Mouse (Mus musculus): ENCODE measurements around the gene Bhmt2. TPM values are rescaled to one million over a fixed set of nuclear protein-coding genes. Genes with fewer than 3 reads are reported as not detected.

Bhmt2 gene
- polyA plus RNA-seq (2015; fragmentation: Nextera tagmentation; extraction: Ambion mirVana): 162 and 166 TPM in 2 replicates

DNA sequence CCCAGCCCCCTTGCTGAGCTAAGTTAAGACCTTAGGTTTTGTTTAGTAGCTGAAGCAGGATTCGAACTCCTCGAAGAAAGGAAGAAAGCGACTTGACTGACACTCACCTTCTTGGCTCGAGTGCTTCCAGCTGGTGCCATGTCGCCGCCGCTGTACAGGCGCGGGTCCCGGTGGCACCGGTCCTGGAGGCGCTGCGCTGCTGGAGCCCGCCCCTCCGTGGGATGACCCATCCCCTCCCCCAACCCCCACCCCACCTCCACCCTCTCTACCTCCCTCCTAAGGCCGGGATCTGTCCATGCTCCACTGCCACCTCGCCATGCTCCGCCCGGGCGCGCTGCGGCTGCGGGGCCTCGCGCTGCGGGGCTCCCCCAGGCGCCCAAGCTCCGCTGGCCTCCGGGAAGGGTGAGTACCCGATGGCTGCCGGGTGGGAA is at the start of gene Bhmt2, which contains the start of gene Dmgdh:
Bhmt2 (minus strand) TSS at position 172 of the 431 bp plus-strand sequence.
Dmgdh (plus strand) TSS at position 303 of the 431 bp plus-strand sequence.
- Histone ChIP-seq H3K4me2 (ENCODE audit: low read depth, low read length) (peak within 1 kb of the TSS; percentile 47), H3K36me3 (replicated peaks; ENCODE audit: insufficient read depth, low read length) (no peaks in the 10 kb centered on the region), H3K27ac (ENCODE audit: low read depth) (peak within 1 kb of the TSS; percentile 56), H3K4me1 (ENCODE audit: insufficient read depth) (no peaks in the 10 kb centered on the region), H3K27me3 (ENCODE audit: insufficient read depth, low read length) (no peaks in the 10 kb centered on the region), H3K4me3 (ENCODE audit: low read depth, low read length) (peak within 1 kb of the TSS; percentile 51), H3K9me3 (ENCODE audit: low read length) (no peaks in the 10 kb centered on the region), H3K9ac (replicated peaks) (peak within 1 kb of the TSS; percentile 69)
- TF ChIP-seq CTCF (IDR thresholded peaks at IDR 0.05; ENCODE audit: low read depth): no peak
- peak; percentile 81 for ATAC-seq
- peak; percentile 71 for DNase-seq
- 8% methylated on average over 29 of the region's 31 CpGs for WGBS (ENCODE audit: insufficient replicate concordance)

GRCm38 (mm10) chr13:93723455-93723854 is 49.4 kb upstream of the Bhmt2 start:
- TF ChIP-seq CTCF (IDR thresholded peaks at IDR 0.05; ENCODE audit: low read depth) (no peak), EP300 (IDR thresholded peaks at IDR 0.05; ENCODE audit: low read depth) (no peak)
- no peak for ATAC-seq
- H3K4me2 ChIP-seq (ENCODE audit: low read depth, low read length): no peak overlapping the region

DNA sequence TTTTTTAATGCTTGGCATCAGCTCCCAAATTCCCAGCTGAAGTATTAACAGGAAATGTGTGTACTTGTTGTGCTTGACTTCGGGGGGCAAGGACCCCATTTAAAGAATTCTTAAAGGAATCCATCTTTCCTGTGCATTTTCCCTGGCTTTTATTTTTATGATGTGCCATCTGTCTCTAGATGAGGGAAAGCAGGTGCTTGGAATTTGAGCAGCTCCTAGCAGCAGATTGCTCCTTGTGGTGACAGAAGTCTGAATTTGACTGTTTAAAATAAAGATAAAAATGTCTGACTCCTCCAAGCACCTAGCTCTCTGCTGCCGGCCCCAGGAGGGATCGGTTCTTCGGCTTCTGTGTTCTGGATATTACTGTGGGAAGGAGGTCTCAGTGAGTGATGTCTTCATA is 47.8 kb upstream of the Bhmt2 start:
- 75% methylated on average over 4 of the region's 4 CpGs for WGBS (ENCODE audit: insufficient replicate concordance)

More at GRCm38 (mm10) chr13:93723455-93723854, 49.4 kb upstream of the Bhmt2 start:
- H3K9me3 ChIP-seq (ENCODE audit: low read length): no peaks in the 10 kb centered on the region
- no peak overlapping the region for H3K27ac ChIP-seq (ENCODE audit: low read depth)
- DNase-seq: no peak
- WGBS (ENCODE audit: insufficient replicate concordance): 71% methylated on average over 3 of the region's 3 CpGs
- no peaks in the 10 kb centered on the region for H3K36me3 ChIP-seq (replicated peaks; ENCODE audit: insufficient read depth, low read length)
- no peak overlapping the region for H3K4me3 ChIP-seq (ENCODE audit: low read depth, low read length)
- no peaks in the 10 kb centered on the region for H3K27me3 ChIP-seq (ENCODE audit: insufficient read depth, low read length)
- H3K9ac ChIP-seq (replicated peaks): no peak overlapping the region
- H3K4me1 ChIP-seq (ENCODE audit: insufficient read depth): no peaks in the 10 kb centered on the region

DNA sequence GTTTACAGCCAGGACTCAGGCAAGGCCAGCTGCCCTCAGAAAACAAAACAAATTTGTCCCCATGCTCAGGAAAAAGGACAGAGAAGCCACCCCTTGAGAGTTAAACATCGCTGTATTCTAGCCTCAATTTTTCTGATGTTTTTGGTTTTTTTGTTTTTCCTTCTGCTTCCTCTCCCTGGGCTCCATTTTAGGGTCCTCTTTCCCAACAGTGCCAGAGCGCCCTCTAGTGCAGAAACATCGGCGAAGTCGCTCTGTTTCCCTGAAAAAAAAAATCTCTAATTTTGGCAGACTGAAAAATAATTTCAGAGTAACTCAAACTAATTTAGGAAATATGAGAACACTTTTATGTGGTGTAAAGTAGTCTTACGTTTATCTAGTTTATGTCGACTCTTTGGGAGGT is 44.8 kb upstream of the Bhmt2 start:
- H3K4me2 ChIP-seq (ENCODE audit: low read depth, low read length): no peak overlapping the region
- 3% methylated on average over 7 of the region's 7 CpGs for WGBS (ENCODE audit: insufficient replicate concordance)
- no peaks in the 10 kb centered on the region for H3K36me3 ChIP-seq (replicated peaks; ENCODE audit: insufficient read depth, low read length)
- no peak overlapping the region for H3K9ac ChIP-seq (replicated peaks)
- ATAC-seq (no peak), DNase-seq (peak; percentile 75)
- no peaks in the 10 kb centered on the region for H3K9me3 ChIP-seq (ENCODE audit: low read length)
- H3K27me3 ChIP-seq (ENCODE audit: insufficient read depth, low read length): no peaks in the 10 kb centered on the region
- no peak for TF ChIP-seq EP300 (IDR thresholded peaks at IDR 0.05; ENCODE audit: low read depth)
- peak; percentile 79 for TF ChIP-seq CTCF (IDR thresholded peaks at IDR 0.05; ENCODE audit: low read depth)
- no peak overlapping the region for H3K4me3 ChIP-seq (ENCODE audit: low read depth, low read length)
- no peaks in the 10 kb centered on the region for H3K4me1 ChIP-seq (ENCODE audit: insufficient read depth)
- no peak overlapping the region for H3K27ac ChIP-seq (ENCODE audit: low read depth)

More for the DNA sequence above, 47.8 kb upstream of the Bhmt2 start:
- H3K4me1 ChIP-seq (ENCODE audit: insufficient read depth): no peaks in the 10 kb centered on the region
- no peaks in the 10 kb centered on the region for H3K36me3 ChIP-seq (replicated peaks; ENCODE audit: insufficient read depth, low read length)
- no peak for TF ChIP-seq EP300 (IDR thresholded peaks at IDR 0.05; ENCODE audit: low read depth)
- TF ChIP-seq CTCF (IDR thresholded peaks at IDR 0.05; ENCODE audit: low read depth): no peak
- no peak overlapping the region for H3K4me2 ChIP-seq (ENCODE audit: low read depth, low read length)
- no peak overlapping the region for H3K9ac ChIP-seq (replicated peaks)
- H3K27ac ChIP-seq (ENCODE audit: low read depth): no peak overlapping the region
- ATAC-seq (no peak), DNase-seq (no peak)
- no peaks in the 10 kb centered on the region for H3K9me3 ChIP-seq (ENCODE audit: low read length)
- H3K27me3 ChIP-seq (ENCODE audit: insufficient read depth, low read length): no peaks in the 10 kb centered on the region
- no peak overlapping the region for H3K4me3 ChIP-seq (ENCODE audit: low read depth, low read length)

- WGBS (ENCODE audit: insufficient replicate concordance): 65% methylated on average over 7 of the region's 7 CpGs
Observed at GRCm38 (mm10) chr13:93717113-93717512, 43.0 kb upstream of the Bhmt2 start.

GRCm38 (mm10) chr13:93713826-93714225 is 39.7 kb upstream of the Bhmt2 start:
- Histone ChIP-seq H3K4me3 (ENCODE audit: low read depth, low read length) (no peak overlapping the region), H3K4me2 (ENCODE audit: low read depth, low read length) (no peak overlapping the region), H3K9ac (replicated peaks) (no peak overlapping the region), H3K4me1 (ENCODE audit: insufficient read depth) (peaks cover 4% of the 10 kb centered on the region), H3K27me3 (ENCODE audit: insufficient read depth, low read length) (no peaks in the 10 kb centered on the region), H3K27ac (ENCODE audit: low read depth) (no peak overlapping the region), H3K36me3 (replicated peaks; ENCODE audit: insufficient read depth, low read length) (no peaks in the 10 kb centered on the region), H3K9me3 (ENCODE audit: low read length) (no peaks in the 10 kb centered on the region)
- ATAC-seq: no peak
- no peak for TF ChIP-seq EP300 (IDR thresholded peaks at IDR 0.05; ENCODE audit: low read depth)
- TF ChIP-seq CTCF (IDR thresholded peaks at IDR 0.05; ENCODE audit: low read depth): no peak
- WGBS (ENCODE audit: insufficient replicate concordance): 80% methylated on average over 3 of the region's 3 CpGs
- no peak for DNase-seq

More at GRCm38 (mm10) chr13:93717113-93717512, 43.0 kb upstream of the Bhmt2 start:
- ATAC-seq (no peak), DNase-seq (no peak)
- no peak overlapping the region for H3K27ac ChIP-seq (ENCODE audit: low read depth)
- no peaks in the 10 kb centered on the region for H3K27me3 ChIP-seq (ENCODE audit: insufficient read depth, low read length)
- H3K4me2 ChIP-seq (ENCODE audit: low read depth, low read length): no peak overlapping the region
- H3K9me3 ChIP-seq (ENCODE audit: low read length): no peaks in the 10 kb centered on the region
- H3K9ac ChIP-seq (replicated peaks): no peak overlapping the region
- H3K4me1 ChIP-seq (ENCODE audit: insufficient read depth): peaks cover 4% of the 10 kb centered on the region; the same call in 1 of the 2 replicates
- no peak overlapping the region for H3K4me3 ChIP-seq (ENCODE audit: low read depth, low read length)
- TF ChIP-seq EP300 (IDR thresholded peaks at IDR 0.05; ENCODE audit: low read depth): no peak
- TF ChIP-seq CTCF (IDR thresholded peaks at IDR 0.05; ENCODE audit: low read depth): no peak
- H3K36me3 ChIP-seq (replicated peaks; ENCODE audit: insufficient read depth, low read length): no peaks in the 10 kb centered on the region

Measured in liver, postnatal 0 days (tissue).